Mouse (Mus musculus) embryonic fibroblast, embryonic 13.5 days (primary cell): ENCODE data around the gene Cdh15.

ENCODE experiments used
- CTCF ChIP-seq: IDR thresholded peaks from 2 replicates; pipeline ENCODE4 v1.5.1; 2011; ENCODE audit warnings: mild to moderate bottlenecking, control low read depth, low read length, moderate library complexity, borderline replicate concordance; ENCODE audit not compliant: insufficient read depth
- POLR2A ChIP-seq: IDR thresholded peaks from 2 replicates; pipeline ENCODE4 v1.6.1; 2011; ENCODE audit warnings: low read depth, mild to moderate bottlenecking, control low read depth, low read length, moderate library complexity

DNA sequence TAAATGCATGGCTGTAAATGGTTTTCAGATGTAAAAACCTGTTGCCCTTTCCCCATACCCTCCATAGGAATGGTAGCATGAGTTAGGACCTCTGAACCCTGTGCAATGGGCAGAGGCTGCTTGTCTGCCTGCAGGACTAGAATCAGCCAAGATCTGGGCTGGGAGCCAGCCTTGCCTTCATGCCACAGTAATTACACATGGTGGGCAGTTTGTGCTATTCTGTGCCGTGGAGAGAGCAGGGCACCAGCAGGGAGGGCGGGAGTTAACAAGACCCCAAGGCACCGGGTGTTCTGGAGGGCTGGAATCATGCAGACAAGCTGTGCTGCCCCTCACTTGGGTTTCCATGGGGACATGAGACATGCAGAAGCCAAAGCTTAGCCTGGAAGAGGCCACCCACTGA lies 42.4 kb upstream of the Cdh15 start:
- TF ChIP-seq CTCF (no peak), POLR2A (no peak)
